Mouse (Mus musculus): ENCODE data around the gene Ppy.

The Ppy gene

GRCm38 (mm10) chr11:102087931-102088898 is 12.9 kb downstream of the Ppy start, which contains the start of gene Mpp2:
Gene Mpp2, minus strand, starts transcription at chr11:102088515.
- peak; percentile 77 to 78 for DNase-seq

GRCm38 (mm10) chr11:102087081-102087751 is 13.9 kb downstream of the Ppy start:
- DNase-seq = peak; percentile 88 to 89

GRCm38 (mm10) chr11:102086331-102086730 is 14.8 kb downstream of the Ppy start:
- DNase-seq = peak; percentile 68 to 71

GRCm38 (mm10) chr11:102084159-102084558 is 17.0 kb downstream of the Ppy start:
- DNase-seq = no peak

GRCm38 (mm10) chr11:102083193-102083592 is 17.9 kb downstream of the Ppy start:
- no peak for DNase-seq

GRCm38 (mm10) chr11:102082322-102082721 is 18.8 kb downstream of the Ppy start:
- peak; percentile 64 to 82 for DNase-seq

GRCm38 (mm10) chr11:102073722-102074121 is 27.4 kb downstream of the Ppy start:
- no peak for DNase-seq

- DNase-seq = no peak
These were observed 28.4 kb downstream of the Ppy start for GRCm38 (mm10) chr11:102072729-102073128.

GRCm38 (mm10) chr11:102070426-102070825 is 30.7 kb downstream of the Ppy start:
- DNase-seq = peak; percentile 62 to 69

GRCm38 (mm10) chr11:102069633-102070032 is 31.5 kb downstream of the Ppy start:
- peak; percentile 56 to 70 for DNase-seq

- DNase-seq = peak in 1 of 2 experiments; percentile 35
These were observed 32.1 kb downstream of the Ppy start for GRCm38 (mm10) chr11:102068969-102069368.

GRCm38 (mm10) chr11:102063076-102063475 is 38.0 kb downstream of the Ppy start:
- peak in 1 of 2 experiments; percentile 49 for DNase-seq

GRCm38 (mm10) chr11:102061941-102062473 is 39.1 kb downstream of the Ppy start:
- no peak for DNase-seq

- peak; percentile 89 to 91 for DNase-seq
These were observed 39.7 kb downstream of the Ppy start for GRCm38 (mm10) chr11:102061236-102061940.

GRCm38 (mm10) chr11:102053847-102054246 is 47.3 kb downstream of the Ppy start:
- DNase-seq = peak; percentile 80 to 86

- DNase-seq = no peak
These were observed 47.9 kb downstream of the Ppy start for GRCm38 (mm10) chr11:102053183-102053582.

- no peak for DNase-seq
These were observed 48.4 kb downstream of the Ppy start for GRCm38 (mm10) chr11:102052697-102053096.

- no peak for DNase-seq
These were observed 49.2 kb downstream of the Ppy start for GRCm38 (mm10) chr11:102051954-102052353.

GRCm38 (mm10) chr11:102051541-102051940 is 49.6 kb downstream of the Ppy start:
- DNase-seq = peak in 1 of 2 experiments; percentile 38
